Mouse (Mus musculus) left cerebral cortex, adult 18-20 months (tissue): ENCODE data around the gene Acsm2. TPM values are rescaled to one million over a fixed set of nuclear protein-coding genes. Genes with fewer than 3 reads are reported as not detected.
A peak's percentile ranks its signal among the peaks of the same experiment; 100 is the strongest.

ENCODE experiments used
- DNase-seq, 2 experiments: peaks; one replicate each; pipeline ENCODE4 v3.0.0; 2021 to 2022; ENCODE audit warnings: low spot score in 2 of 2, mixed read lengths in 1 of 2
- long read RNA-seq, 2 experiments: library from polyadenylated mRNA; stranded (forward); transcript quantifications; one replicate each; pipeline ENCODE4 v2.0.0; 2021
- total RNA-seq, 2 experiments: library from RNA; stranded (reverse); gene quantifications; 2 replicates each; pipeline ENCODE4 v1.2.3; 2021

Acsm2 gene
- total RNA-seq = not detected
- long read RNA-seq, experiment 1 = 0 reads
- long read RNA-seq, experiment 2 = 0 reads

GRCm38 (mm10) chr7:119554040-119554439 is at the start of gene Acsm2:
TSS of gene Acsm2 (plus strand) at chr7:119554340.
- DNase-seq = no peak

DNA sequence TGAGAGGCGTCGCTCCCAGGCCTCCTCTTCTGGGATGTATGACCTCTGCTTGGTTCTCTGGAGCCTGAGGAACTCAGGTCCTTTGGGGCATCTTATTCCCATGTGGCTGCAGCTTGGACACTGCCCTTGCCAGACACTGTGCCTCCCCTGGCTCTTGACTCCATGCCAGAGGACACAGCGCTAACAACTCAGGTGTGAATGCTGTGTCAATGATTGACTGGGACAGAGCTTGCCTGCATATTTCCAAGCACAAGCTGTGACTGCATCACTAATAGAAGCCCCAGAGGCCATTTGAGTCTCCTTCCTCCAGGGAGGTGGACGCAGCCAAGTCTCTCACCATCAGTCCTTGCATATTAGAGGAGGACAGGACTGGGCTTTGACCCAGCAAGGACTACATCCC is 43.0 kb upstream of the Acsm2 start:
- no peak for DNase-seq

GRCm38 (mm10) chr7:119513056-119513455 is 41.1 kb upstream of the Acsm2 start:
- peak; percentile 45 to 72 for DNase-seq

GRCm38 (mm10) chr7:119515492-119516271 is 38.5 kb upstream of the Acsm2 start:
- DNase-seq = peak; percentile 52 to 66

DNA sequence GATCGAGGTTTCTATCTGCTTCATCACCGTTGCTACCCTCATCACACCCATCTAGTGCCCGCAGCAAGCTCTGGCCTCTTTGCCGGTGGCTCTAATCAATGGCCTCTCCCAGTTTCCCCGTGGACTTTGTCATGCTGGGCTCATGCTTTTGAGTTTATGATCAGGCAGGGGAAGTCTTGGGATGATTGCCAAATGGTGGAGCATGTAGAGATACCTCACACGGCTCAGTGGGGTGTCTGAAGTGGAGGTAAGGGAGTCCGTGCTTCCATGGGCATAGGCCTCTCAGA is 37.9 kb upstream of the Acsm2 start:
- DNase-seq = no peak

GRCm38 (mm10) chr7:119519163-119519562 is 35.0 kb upstream of the Acsm2 start, which contains the start of gene Acsm5:
TSS of gene Acsm5 (plus strand) at chr7:119519463.
- no peak for DNase-seq

DNA sequence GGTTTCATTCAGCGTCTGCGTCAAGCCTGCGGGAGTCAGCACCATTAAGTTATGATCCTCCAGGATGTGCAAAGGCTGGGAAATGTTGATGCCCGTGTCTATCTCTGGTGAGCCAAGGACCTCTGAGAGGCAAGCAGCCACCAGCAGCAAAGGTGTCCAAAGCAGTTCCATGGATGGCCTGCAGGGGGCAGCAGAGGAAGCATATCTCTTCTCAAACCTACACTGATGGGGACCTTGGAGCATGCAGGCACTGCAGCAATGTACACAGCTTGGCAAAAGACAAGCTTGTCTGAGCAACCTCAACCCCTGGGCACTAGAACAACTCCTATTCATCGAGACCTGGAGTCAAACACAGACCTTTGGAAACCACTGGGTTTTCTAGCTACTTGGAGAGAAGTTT is 34.5 kb upstream of the Acsm2 start:
- peak; percentile 82 for DNase-seq

DNA sequence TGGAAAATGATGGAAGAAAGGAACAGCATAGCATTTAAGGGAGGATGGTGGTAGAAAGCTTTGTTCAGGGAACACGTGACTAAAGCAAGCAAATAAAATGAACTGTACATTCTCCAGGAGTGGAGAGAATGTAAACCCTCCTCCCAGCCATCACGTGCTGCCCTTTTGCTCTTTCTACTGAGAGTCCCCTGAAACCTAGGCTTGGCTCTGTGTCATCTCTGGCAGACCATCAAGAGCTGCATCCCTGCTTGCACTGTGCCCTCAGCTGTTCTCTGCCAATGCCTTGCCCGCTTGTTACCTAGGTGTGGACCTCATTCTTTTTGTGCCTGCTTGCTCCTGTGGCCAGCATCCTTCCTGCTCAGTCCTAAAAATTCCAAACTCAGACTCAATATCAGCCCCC is 32.3 kb upstream of the Acsm2 start:
- no peak for DNase-seq

GRCm38 (mm10) chr7:119522385-119522784 is 31.8 kb upstream of the Acsm2 start:
- no peak for DNase-seq

DNA sequence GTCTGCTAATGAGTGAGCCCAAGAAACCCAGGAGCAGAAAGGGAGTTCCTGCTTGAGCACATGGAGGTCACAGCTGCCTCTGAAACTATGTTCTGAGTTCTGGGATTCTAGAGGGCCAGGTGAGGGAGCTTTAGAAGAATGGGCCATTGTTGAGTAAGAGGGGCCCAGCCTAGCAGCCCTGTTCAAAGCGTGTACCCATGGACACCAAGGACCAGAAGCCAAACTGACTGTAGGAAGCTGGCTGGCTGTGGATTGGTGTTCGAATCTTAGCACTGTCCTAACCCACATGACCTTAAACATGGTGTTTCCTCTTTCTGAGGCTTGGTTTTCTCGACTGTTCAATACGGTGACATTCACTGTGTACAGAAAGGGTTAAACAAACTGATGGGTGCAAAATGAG is 30.8 kb upstream of the Acsm2 start, which contains the start of gene Pdilt:
Pdilt (minus strand) TSS at position 101 of the 400 bp plus-strand sequence.
- no peak for DNase-seq

DNA sequence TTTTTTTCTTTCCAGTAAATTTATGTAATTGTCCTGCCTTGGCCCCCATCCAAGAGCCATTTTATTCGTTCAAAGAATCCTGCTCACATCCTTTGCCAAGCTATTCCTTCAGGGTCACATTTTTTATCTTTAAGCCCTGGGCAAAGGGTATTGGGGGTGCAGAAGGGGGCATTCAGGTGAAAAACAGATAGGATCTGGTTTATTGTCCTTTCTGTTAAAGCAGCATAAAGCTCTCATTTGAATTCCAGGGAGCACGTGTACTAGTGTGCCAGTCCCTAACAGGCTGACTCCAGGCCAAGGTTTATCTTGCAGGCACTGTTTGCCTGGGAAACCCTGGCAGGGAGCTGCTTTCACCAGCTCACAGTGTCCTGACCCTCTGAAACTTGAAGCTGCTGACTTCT is 28.3 kb upstream of the Acsm2 start:
- no peak for DNase-seq

DNA sequence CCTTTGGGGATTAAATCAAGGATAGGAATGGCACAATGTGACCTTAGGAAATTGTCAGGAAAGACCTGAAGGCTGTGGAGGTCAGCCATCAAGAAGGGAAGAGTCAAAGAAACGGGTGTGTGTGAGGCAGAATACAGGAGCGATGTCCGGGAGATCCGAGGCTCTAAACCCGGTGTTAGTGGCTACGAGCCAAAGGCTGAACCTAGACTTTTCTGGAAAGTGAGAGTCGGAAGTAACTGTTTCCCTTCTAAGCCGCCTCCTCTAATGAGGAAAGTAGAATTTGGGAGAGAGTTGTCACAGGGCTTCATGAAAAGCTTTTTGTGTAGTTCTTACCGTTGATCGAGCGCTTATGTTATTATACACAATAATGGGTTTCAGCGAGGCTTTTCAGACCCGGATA is 27.7 kb upstream of the Acsm2 start:
- DNase-seq = no peak

- no peak for DNase-seq
These were observed 27.0 kb upstream of the Acsm2 start for GRCm38 (mm10) chr7:119527135-119527534.

DNA sequence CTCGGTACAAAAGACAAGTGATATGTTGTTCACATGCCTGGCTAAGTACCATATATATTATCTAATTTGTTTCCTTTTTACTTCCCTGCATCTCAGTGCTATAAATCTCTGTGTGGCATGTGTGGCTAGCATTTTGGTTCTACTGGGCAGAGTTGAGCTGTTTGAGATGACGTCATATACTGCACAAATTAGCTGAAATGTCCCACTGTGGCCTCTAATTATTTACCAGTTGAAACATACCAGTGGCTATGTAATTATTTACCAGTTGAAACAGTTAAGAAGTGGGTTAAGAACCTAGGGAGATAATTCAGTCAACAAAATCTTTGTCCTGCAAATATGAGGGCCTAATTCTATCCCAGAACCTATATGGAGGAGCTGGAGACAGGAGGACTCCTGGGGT is 26.6 kb upstream of the Acsm2 start:
- DNase-seq = no peak

DNA sequence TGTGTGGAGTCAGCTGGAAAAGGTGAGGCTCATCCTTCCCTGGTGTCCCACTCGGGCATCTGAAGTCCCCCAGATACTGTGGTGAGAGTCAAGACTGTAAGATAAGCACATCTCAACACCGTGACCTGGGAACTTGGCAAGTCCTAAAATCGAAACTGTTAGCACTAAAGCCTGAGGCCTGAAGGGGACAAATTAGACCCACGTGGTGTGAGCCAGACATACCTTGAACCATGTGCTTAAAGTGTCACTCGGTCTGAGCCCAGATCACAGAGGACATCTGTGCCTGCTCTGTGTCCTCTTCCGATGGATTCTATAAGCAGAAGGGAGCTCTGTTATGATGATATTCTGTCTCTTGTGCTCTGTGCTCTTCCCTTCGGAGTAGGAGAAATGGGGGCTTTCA is 25.5 kb upstream of the Acsm2 start:
- DNase-seq = no peak

DNA sequence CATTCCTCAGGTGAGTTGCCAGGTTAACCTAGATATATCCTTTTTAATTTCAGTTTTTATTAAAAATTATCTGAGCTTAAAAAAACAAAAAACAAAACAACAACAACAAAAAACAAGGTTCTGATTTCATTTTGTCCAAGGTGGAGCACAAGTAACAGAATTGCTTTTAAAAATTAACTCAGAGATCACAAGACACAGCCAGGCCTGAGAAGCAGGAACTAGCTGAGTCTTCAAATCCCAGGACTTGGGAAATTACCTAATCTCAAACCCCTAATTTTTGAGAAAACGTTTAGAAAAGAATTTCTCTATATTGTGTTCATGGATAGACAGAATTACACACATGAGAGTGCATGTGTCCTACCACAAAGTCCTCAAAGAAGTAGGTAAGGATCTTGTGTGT is 21.2 kb upstream of the Acsm2 start:
- no peak for DNase-seq

DNA sequence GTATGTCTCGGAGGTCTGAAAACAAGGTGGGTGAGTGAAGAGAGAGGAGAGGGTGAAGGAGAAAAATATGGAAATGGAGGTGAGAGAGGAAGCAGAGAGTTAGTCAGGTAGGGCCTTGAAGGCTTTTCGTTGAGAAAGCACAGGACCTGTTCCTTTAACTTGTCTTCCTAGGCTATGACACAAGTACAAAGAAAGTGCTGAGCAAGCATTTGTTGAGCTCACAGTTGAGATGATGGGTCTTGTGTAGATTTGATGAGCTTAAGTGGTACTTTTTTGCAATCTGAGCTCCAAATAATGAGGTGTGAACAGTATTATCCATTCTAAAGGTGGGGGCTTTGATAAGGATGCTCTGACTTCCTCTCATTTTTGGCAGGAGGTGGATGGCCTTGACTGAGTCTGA is 19.8 kb upstream of the Acsm2 start:
- DNase-seq = no peak

DNA sequence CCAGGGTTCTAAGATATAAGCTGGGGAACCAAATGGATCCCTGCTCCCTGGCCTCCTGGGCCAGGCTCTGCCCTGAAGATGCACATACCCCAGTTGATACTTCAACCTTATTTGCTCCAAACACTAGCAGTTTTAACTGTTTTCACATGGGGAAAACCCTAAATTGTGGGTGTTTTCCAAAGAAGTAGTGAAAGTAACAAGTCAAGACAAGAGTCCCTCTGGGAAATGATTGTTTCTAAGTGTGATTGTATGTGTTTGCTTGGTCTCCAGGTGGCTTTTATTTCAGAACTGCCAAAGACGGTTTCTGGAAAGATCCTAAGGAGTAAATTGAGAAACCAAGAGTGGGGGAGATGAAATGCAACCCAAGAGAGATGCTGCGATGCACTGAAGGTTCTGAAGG is 11.7 kb upstream of the Acsm2 start:
- DNase-seq = no peak

DNA sequence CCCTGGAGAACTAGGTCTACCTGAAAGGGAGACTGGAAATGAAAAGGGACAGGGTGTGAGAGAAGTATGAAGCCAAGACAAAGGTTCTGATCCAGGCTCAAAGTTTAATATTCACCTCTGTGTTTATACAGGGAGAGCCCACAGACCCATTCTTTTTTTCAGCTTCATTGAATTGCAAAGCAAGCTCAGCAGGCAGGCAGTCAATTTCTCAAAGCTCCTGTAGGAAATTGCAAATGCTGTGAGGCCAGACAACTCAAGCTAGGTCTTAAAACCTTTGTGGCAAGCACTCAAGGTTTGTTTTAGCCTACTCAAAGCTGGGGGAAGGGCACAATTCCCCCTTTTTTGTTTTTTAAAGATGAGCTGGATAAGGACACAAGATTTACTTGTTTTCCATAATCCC is 8.6 kb upstream of the Acsm2 start:
- no peak for DNase-seq

GRCm38 (mm10) chr7:119550471-119551222 is 3.5 kb upstream of the Acsm2 start:
- no peak for DNase-seq

GRCm38 (mm10) chr7:119559789-119560451 is 5.8 kb downstream of the Acsm2 start:
- no peak for DNase-seq

DNA sequence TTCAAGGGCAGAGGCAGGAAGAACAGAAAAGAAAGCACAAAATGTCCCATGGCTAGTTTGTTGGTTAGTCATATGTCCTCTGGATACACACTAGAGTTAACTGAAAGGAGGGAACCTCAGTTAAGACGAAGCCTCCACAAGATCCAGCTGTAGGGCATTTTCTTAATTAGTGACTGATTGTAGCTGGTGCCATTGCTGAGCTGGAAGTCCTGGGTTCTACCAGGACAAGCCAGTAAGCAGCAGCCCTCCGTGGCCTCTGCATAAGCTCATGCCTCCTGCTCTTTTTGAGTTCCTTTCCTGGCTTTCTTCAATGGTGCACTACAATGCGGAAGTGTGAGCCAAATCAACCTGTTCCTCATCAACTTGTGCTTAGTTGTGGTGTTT is 6.3 kb downstream of the Acsm2 start:
- no peak for DNase-seq
